Mouse (Mus musculus): ENCODE measurements at regions not wholly inside any gene's neighbourhood (a gene's known extent, or its start where the extent isn't known, plus 50 kb on each side); places are given as distances from the start of the nearest gene placed in this dataset.

DNA sequence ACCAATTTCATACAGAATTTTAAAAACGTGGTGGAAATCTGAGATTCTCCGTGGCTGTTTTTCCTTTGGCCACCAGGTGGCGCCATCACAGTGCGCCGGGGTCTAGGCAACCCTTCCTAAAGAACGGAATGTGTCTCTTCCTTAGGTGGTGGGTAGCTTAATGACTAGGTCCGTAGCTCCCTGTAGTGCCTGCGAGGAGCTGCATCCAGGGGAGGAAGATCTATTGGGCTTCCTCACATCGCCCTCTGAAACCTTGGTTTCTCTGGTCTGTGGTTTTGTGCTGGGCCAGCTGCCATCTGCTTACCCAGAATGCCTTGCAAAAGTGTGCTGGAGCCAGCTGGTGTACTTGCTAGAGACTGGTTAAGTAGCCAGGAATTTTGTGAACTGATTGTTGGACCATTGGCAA lies 107.6 kb downstream of the Slc4a3 start:
- no peaks in the 10 kb centered on the region for H3K9me3 ChIP-seq (replicated peaks; ENCODE audit: control insufficient read depth, low read length)
- no peak overlapping the region for H3K27ac ChIP-seq (ENCODE audit: low read depth)
- no peak overlapping the region for H3K9ac ChIP-seq (replicated peaks; ENCODE audit: low read depth, low read length)
- no peaks in the 10 kb centered on the region for H3K27me3 ChIP-seq (ENCODE audit: control insufficient read depth, insufficient read depth, low read length)
- WGBS = 1% methylated on average over 9 of the region's 9 CpGs
- H3K4me1 ChIP-seq (ENCODE audit: control insufficient read depth, insufficient read depth) = no peaks in the 10 kb centered on the region
- H3K36me3 ChIP-seq (replicated peaks; ENCODE audit: control insufficient read depth, insufficient read depth, low read length) = no peaks in the 10 kb centered on the region
- peak overlapping the region; percentile 42 for H3K4me2 ChIP-seq (ENCODE audit: low read depth, low read length)
- DNase-seq (ENCODE audit: low spot score) (peak; percentile 61), ATAC-seq (ENCODE audit: insufficient read depth, low read depth) (peak; percentile 53; the same call in 1 of the 2 replicates)
- H3K4me3 ChIP-seq (ENCODE audit: low read depth, low read length) = 0 out of 2 replicates have a peak overlapping the region, but pooled peaks have one; percentile 4
- TF ChIP-seq EP300 (IDR thresholded peaks at IDR 0.05; ENCODE audit: low read depth) (no peak), CTCF (IDR thresholded peaks at IDR 0.05; ENCODE audit: low read depth) (peak; percentile 86)

DNA sequence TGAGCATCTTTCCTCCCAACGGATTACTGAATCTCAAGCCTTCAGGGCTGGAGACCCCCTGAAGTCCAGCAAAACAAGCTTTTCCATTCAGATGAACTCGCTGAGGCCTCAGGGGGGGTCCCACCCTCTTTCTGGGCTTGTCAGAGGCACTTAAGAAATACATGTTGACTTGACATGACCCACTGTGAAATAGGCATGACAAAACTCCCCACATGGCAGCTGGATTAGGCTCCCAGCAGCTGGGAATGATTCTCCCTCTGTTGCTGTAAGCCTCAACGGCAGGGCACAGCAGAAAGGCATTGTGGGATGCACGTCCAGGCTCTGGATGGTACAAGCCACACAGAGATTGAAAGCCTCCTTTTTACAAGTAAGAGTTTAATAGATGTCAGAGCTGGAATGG lies 110.5 kb downstream of the Slc4a3 start:
- no peak overlapping the region for H3K4me3 ChIP-seq (ENCODE audit: low read depth, low read length)
- no peaks in the 10 kb centered on the region for H3K9me3 ChIP-seq (replicated peaks; ENCODE audit: control insufficient read depth, low read length)
- ATAC-seq (ENCODE audit: insufficient read depth, low read depth) (no peak), DNase-seq (ENCODE audit: low spot score) (no peak)
- no peaks in the 10 kb centered on the region for H3K4me1 ChIP-seq (ENCODE audit: control insufficient read depth, insufficient read depth)
- no peaks in the 10 kb centered on the region for H3K27me3 ChIP-seq (ENCODE audit: control insufficient read depth, insufficient read depth, low read length)
- WGBS = 74% methylated on average over 4 of the region's 4 CpGs
- TF ChIP-seq CTCF (IDR thresholded peaks at IDR 0.05; ENCODE audit: low read depth) (no peak), EP300 (IDR thresholded peaks at IDR 0.05; ENCODE audit: low read depth) (no peak)
- no peaks in the 10 kb centered on the region for H3K36me3 ChIP-seq (replicated peaks; ENCODE audit: control insufficient read depth, insufficient read depth, low read length)
- H3K4me2 ChIP-seq (ENCODE audit: low read depth, low read length) = no peak overlapping the region
- no peak overlapping the region for H3K9ac ChIP-seq (replicated peaks; ENCODE audit: low read depth, low read length)
- no peak overlapping the region for H3K27ac ChIP-seq (ENCODE audit: low read depth)

DNA sequence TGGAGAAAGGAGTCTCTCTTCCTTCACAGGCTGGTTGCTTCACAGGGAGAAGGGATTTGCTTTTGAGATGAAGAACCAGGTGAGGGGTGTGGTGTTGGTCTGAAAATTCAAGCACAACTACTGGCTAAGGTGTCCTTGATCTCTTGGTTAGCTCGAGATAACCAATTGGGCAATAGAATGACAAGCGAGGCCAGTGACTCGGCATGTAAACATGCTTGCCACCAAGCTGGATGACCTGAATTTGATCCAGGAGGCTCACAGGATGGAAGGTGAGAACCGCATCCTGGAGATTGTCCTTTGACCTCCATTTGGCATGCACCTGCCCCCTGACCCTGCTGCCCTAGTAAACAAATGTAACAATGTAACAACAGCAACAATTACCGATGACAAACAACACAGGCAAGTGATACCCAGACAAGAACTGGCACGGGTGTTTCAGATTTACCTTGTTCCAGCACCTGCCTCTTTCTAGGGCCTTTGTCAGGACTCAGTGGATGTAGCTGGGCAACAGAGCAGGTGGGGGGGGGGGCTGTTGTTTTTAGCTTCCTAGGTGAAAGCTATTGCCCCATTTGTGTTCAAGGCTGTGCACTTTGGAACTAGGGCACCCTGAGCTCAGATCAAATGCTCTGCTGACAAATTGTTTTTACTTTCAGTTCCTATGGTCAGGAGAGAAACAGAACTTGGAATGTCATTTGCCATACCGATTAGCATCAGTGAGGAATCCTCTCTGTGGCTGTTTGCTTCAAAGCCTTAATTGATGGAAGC lies 114.5 kb downstream of the Slc4a3 start:
- Histone ChIP-seq H3K27me3 (ENCODE audit: control insufficient read depth, insufficient read depth, low read length) (0 out of 2 replicates have a peak, but pooled peaks cover 2% of the 10 kb centered on the region), H3K4me1 (ENCODE audit: control insufficient read depth, insufficient read depth) (no peaks in the 10 kb centered on the region), H3K4me3 (ENCODE audit: low read depth, low read length) (no peak overlapping the region), H3K4me2 (ENCODE audit: low read depth, low read length) (no peak overlapping the region), H3K36me3 (replicated peaks; ENCODE audit: control insufficient read depth, insufficient read depth, low read length) (no peaks in the 10 kb centered on the region), H3K9me3 (replicated peaks; ENCODE audit: control insufficient read depth, low read length) (no peaks in the 10 kb centered on the region), H3K27ac (ENCODE audit: low read depth) (no peak overlapping the region), H3K9ac (replicated peaks; ENCODE audit: low read depth, low read length) (no peak overlapping the region)
- no peak for DNase-seq (ENCODE audit: low spot score)
- TF ChIP-seq EP300 (IDR thresholded peaks at IDR 0.05; ENCODE audit: low read depth) (no peak), CTCF (IDR thresholded peaks at IDR 0.05; ENCODE audit: low read depth) (no peak)
- no peak for ATAC-seq (ENCODE audit: insufficient read depth, low read depth)
- WGBS = 77% methylated on average over 7 of the region's 7 CpGs

DNA sequence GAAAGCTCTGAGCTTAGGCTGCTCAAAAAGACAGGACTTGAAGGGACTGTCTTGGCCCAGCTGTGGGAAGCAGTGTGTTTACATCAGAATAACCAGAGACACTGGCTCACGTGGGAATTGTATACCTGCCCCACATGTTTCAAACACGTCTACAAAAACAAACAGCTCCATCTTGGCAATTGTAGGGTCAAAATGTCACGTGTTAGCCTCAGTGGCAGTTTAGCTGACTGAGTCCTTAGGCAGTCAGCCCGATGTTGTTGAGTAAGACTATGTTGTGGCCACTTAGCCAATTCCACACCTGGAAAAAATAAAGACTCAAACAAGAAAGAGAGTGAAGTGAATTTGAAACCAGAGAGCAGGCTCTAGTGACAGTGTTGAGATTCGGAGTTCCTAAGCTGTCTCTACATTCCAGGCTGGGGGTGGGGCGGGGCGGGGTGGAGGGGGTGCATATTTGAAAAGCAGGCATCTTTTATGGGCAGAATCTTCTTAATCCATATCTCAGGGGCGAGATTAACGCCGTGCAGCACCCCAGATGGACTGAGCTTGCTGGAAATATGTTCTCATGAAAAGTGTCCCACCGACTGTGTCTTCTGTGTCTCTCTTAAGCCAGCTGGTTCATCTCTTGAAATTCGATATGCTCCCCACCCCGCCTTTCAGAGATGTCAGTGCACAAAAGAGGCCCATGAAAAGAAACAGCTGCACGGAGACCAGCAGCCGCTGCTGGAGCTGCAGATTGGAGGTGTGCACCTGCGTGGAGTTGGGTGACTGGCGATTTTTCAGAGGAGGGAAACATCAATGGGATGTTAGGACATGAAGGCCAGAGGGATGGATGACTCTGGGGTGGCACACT lies 116.3 kb downstream of the Slc4a3 start:
- no peaks in the 10 kb centered on the region for H3K4me1 ChIP-seq (ENCODE audit: control insufficient read depth, insufficient read depth)
- peak overlapping the region; percentile 43 for H3K4me2 ChIP-seq (ENCODE audit: low read depth, low read length)
- H3K9me3 ChIP-seq (replicated peaks; ENCODE audit: control insufficient read depth, low read length) = no peaks in the 10 kb centered on the region
- peak; percentile 16 for DNase-seq (ENCODE audit: low spot score)
- no peaks in the 10 kb centered on the region for H3K36me3 ChIP-seq (replicated peaks; ENCODE audit: control insufficient read depth, insufficient read depth, low read length)
- TF ChIP-seq EP300 (IDR thresholded peaks at IDR 0.05; ENCODE audit: low read depth) = peak; percentile 34; the same call in 1 of the 2 replicates
- TF ChIP-seq CTCF (IDR thresholded peaks at IDR 0.05; ENCODE audit: low read depth) = no peak
- WGBS = 12% methylated on average over 17 of the region's 17 CpGs
- no peak overlapping the region for H3K9ac ChIP-seq (replicated peaks; ENCODE audit: low read depth, low read length)
- ATAC-seq (ENCODE audit: insufficient read depth, low read depth) = peak; percentile 33; the same call in 1 of the 2 replicates
- no peak overlapping the region for H3K27ac ChIP-seq (ENCODE audit: low read depth)
- H3K4me3 ChIP-seq (ENCODE audit: low read depth, low read length) = no peak overlapping the region
- 0 out of 2 replicates have a peak, but pooled peaks cover 2% of the 10 kb centered on the region for H3K27me3 ChIP-seq (ENCODE audit: control insufficient read depth, insufficient read depth, low read length)

DNA sequence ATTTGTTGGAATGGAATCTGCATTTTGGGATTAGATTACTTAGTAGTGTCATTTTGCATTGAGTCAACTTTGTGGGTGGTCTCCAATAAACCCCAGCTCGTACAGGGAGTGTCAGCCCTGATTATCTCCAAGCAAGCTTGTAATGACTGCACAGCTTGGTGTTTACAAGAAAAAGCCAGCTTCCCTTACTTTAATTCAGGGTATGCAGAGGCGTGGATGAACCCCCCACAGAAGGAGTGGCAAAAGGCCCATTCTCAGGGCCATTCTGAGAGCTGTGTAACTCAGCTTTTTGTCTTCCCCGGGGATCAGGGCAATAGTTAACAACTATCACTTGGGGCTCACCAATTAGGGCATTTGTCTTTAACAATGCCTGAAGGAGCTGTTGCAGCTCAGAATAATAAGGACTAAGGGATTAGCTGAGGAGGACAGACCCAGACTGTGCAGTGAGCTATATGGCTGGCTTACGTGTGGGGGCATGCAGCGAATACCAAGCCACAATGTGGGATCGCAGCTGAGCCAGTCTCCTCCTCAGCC lies 121.7 kb downstream of the Slc4a3 start:
- H3K36me3 ChIP-seq (replicated peaks; ENCODE audit: control insufficient read depth, insufficient read depth, low read length) = no peaks in the 10 kb centered on the region
- H3K9ac ChIP-seq (replicated peaks; ENCODE audit: low read depth, low read length) = no peak overlapping the region
- WGBS = 76% methylated on average over 6 of the region's 6 CpGs
- 0 out of 2 replicates have a peak, but pooled peaks cover 2% of the 10 kb centered on the region for H3K27me3 ChIP-seq (ENCODE audit: control insufficient read depth, insufficient read depth, low read length)
- H3K4me1 ChIP-seq (ENCODE audit: control insufficient read depth, insufficient read depth) = no peaks in the 10 kb centered on the region
- no peak overlapping the region for H3K4me3 ChIP-seq (ENCODE audit: low read depth, low read length)
- DNase-seq (ENCODE audit: low spot score) = no peak
- H3K27ac ChIP-seq (ENCODE audit: low read depth) = no peak overlapping the region
- no peak for ATAC-seq (ENCODE audit: insufficient read depth, low read depth)
- no peaks in the 10 kb centered on the region for H3K9me3 ChIP-seq (replicated peaks; ENCODE audit: control insufficient read depth, low read length)
- H3K4me2 ChIP-seq (ENCODE audit: low read depth, low read length) = no peak overlapping the region
- no peak for TF ChIP-seq EP300 (IDR thresholded peaks at IDR 0.05; ENCODE audit: low read depth)
- TF ChIP-seq CTCF (IDR thresholded peaks at IDR 0.05; ENCODE audit: low read depth) = no peak

Data from heart, postnatal 0 days (tissue).